Mouse (Mus musculus): ENCODE measurements around the gene Syn3. TPM values are rescaled to one million over a fixed set of nuclear protein-coding genes. Genes with fewer than 3 reads are reported as not detected.

The Syn3 gene
- polyA plus RNA-seq, 1 experiment from 2014 or later = 0.20 TPM

GRCm38 (mm10) chr10:86166854-86167268 lies 331.8 kb downstream of the Syn3 start:
- no peak overlapping the region for H3K4me3 ChIP-seq (replicated peaks)
- no peak overlapping the region for H3K9ac ChIP-seq
- no peaks in the 10 kb centered on the region for H3K36me3 ChIP-seq (replicated peaks)
- ATAC-seq (ENCODE audit: insufficient read depth) = no peak
- H3K9me3 ChIP-seq (replicated peaks) = no peaks in the 10 kb centered on the region
- H3K27ac ChIP-seq (replicated peaks) = 0 out of 2 replicates have a peak overlapping the region, but pooled peaks have one; percentile 33
- no peak overlapping the region for H3K4me2 ChIP-seq
- 3% methylated on average over 4 of the region's 4 CpGs for WGBS (ENCODE audit: insufficient replicate concordance)
- no peaks in the 10 kb centered on the region for H3K27me3 ChIP-seq
- H3K4me1 ChIP-seq (replicated peaks) = peaks cover 6% of the 10 kb centered on the region; the same call in 1 of the 2 replicates

GRCm38 (mm10) chr10:86164098-86164497 lies 334.6 kb downstream of the Syn3 start:
- no peak overlapping the region for H3K4me3 ChIP-seq (replicated peaks)
- H3K36me3 ChIP-seq (replicated peaks) = no peaks in the 10 kb centered on the region
- whole genome bisulfite sequencing (ENCODE audit: insufficient replicate concordance) = 45% methylated on average over 3 of the region's 3 CpGs
- no peak overlapping the region for H3K27ac ChIP-seq (replicated peaks)
- no peak overlapping the region for H3K9ac ChIP-seq
- no peak overlapping the region for H3K4me2 ChIP-seq
- peaks cover 13% of the 10 kb centered on the region for H3K4me1 ChIP-seq (replicated peaks)
- ATAC-seq (ENCODE audit: insufficient read depth) = no peak
- H3K9me3 ChIP-seq (replicated peaks) = no peaks in the 10 kb centered on the region
- H3K27me3 ChIP-seq = no peaks in the 10 kb centered on the region

GRCm38 (mm10) chr10:86161783-86162271 lies 336.9 kb downstream of the Syn3 start:
- ATAC-seq (ENCODE audit: insufficient read depth) = peak; percentile 60
- no peak overlapping the region for H3K4me2 ChIP-seq

GRCm38 (mm10) chr10:86158198-86158899 lies 340.3 kb downstream of the Syn3 start:
- ATAC-seq (ENCODE audit: insufficient read depth) = no peak
- Histone ChIP-seq H3K4me2 (peak overlapping the region; percentile 23; the same call in 1 of the 2 replicates), H3K9ac (no peak overlapping the region), H3K4me3 (replicated peaks) (no peak overlapping the region), H3K4me1 (replicated peaks) (peaks cover 13% of the 10 kb centered on the region), H3K27me3 (no peaks in the 10 kb centered on the region; the same call in 1 of the 2 replicates), H3K9me3 (replicated peaks) (no peaks in the 10 kb centered on the region), H3K27ac (replicated peaks) (no peak overlapping the region), H3K36me3 (replicated peaks) (no peaks in the 10 kb centered on the region)
- 29% methylated on average over 8 of the region's 8 CpGs for WGBS (ENCODE audit: insufficient replicate concordance)

More at GRCm38 (mm10) chr10:86161783-86162271, 336.9 kb downstream of the Syn3 start:
- peaks cover 13% of the 10 kb centered on the region for H3K4me1 ChIP-seq (replicated peaks)
- WGBS (ENCODE audit: insufficient replicate concordance) = 18% methylated on average over 6 of the region's 6 CpGs
- H3K9me3 ChIP-seq (replicated peaks) = no peaks in the 10 kb centered on the region
- no peak overlapping the region for H3K27ac ChIP-seq (replicated peaks)
- no peaks in the 10 kb centered on the region for H3K36me3 ChIP-seq (replicated peaks)
- H3K4me3 ChIP-seq (replicated peaks) = no peak overlapping the region
- H3K27me3 ChIP-seq = no peaks in the 10 kb centered on the region
- no peak overlapping the region for H3K9ac ChIP-seq

- Histone ChIP-seq H3K4me1 (replicated peaks) (no peaks in the 10 kb centered on the region), H3K9me3 (replicated peaks) (no peaks in the 10 kb centered on the region), H3K9ac (no peak overlapping the region), H3K36me3 (replicated peaks) (no peaks in the 10 kb centered on the region), H3K27me3 (no peaks in the 10 kb centered on the region; the same call in 1 of the 2 replicates), H3K4me2 (no peak overlapping the region), H3K27ac (replicated peaks) (no peak overlapping the region), H3K4me3 (replicated peaks) (no peak overlapping the region)
- WGBS (ENCODE audit: insufficient replicate concordance) = 53% methylated on average over 3 of the region's 3 CpGs
- no peak for ATAC-seq (ENCODE audit: insufficient read depth)
Measured at GRCm38 (mm10) chr10:86155344-86155743, 343.4 kb downstream of the Syn3 start.

- no peaks in the 10 kb centered on the region for H3K9me3 ChIP-seq (replicated peaks)
- H3K27ac ChIP-seq (replicated peaks) = no peak overlapping the region
- no peaks in the 10 kb centered on the region; the same call in 1 of the 2 replicates for H3K27me3 ChIP-seq
- no peak for ATAC-seq (ENCODE audit: insufficient read depth)
- no peak overlapping the region for H3K4me3 ChIP-seq (replicated peaks)
- no peak overlapping the region for H3K4me2 ChIP-seq
- no peak overlapping the region for H3K9ac ChIP-seq
- H3K36me3 ChIP-seq (replicated peaks) = no peaks in the 10 kb centered on the region
- no peaks in the 10 kb centered on the region for H3K4me1 ChIP-seq (replicated peaks)
Measured at GRCm38 (mm10) chr10:86153221-86153620, 345.5 kb downstream of the Syn3 start.

- no peak overlapping the region for H3K4me2 ChIP-seq
- no peaks in the 10 kb centered on the region for H3K9me3 ChIP-seq (replicated peaks)
- H3K4me1 ChIP-seq (replicated peaks) = no peaks in the 10 kb centered on the region
- WGBS (ENCODE audit: insufficient replicate concordance) = 72% methylated on average over 5 of the region's 5 CpGs
- H3K27ac ChIP-seq (replicated peaks) = no peak overlapping the region
- no peaks in the 10 kb centered on the region for H3K36me3 ChIP-seq (replicated peaks)
- no peak overlapping the region for H3K4me3 ChIP-seq (replicated peaks)
- ATAC-seq (ENCODE audit: insufficient read depth) = no peak
- H3K9ac ChIP-seq = no peak overlapping the region
- no peaks in the 10 kb centered on the region; the same call in 1 of the 2 replicates for H3K27me3 ChIP-seq
Measured at GRCm38 (mm10) chr10:86151357-86151756, 347.3 kb downstream of the Syn3 start.

- Histone ChIP-seq H3K9me3 (replicated peaks) (no peaks in the 10 kb centered on the region), H3K4me2 (no peak overlapping the region), H3K9ac (no peak overlapping the region), H3K4me1 (replicated peaks) (no peaks in the 10 kb centered on the region), H3K27ac (replicated peaks) (no peak overlapping the region), H3K27me3 (no peaks in the 10 kb centered on the region; the same call in 1 of the 2 replicates), H3K4me3 (replicated peaks) (no peak overlapping the region), H3K36me3 (replicated peaks) (no peaks in the 10 kb centered on the region)
- WGBS (ENCODE audit: insufficient replicate concordance) = 28% methylated on average over 1 of the region's 1 CpGs
- no peak for ATAC-seq (ENCODE audit: insufficient read depth)
Measured at GRCm38 (mm10) chr10:86150076-86150475, 348.6 kb downstream of the Syn3 start.

- H3K27ac ChIP-seq (replicated peaks) = no peak overlapping the region
- H3K36me3 ChIP-seq (replicated peaks) = no peaks in the 10 kb centered on the region
- H3K4me3 ChIP-seq (replicated peaks) = no peak overlapping the region
- H3K4me1 ChIP-seq (replicated peaks) = no peaks in the 10 kb centered on the region
- WGBS (ENCODE audit: insufficient replicate concordance) = 56% methylated on average over 3 of the region's 3 CpGs
- ATAC-seq (ENCODE audit: insufficient read depth) = no peak
- H3K27me3 ChIP-seq = no peaks in the 10 kb centered on the region; the same call in 1 of the 2 replicates
- H3K4me2 ChIP-seq = no peak overlapping the region
- H3K9me3 ChIP-seq (replicated peaks) = no peaks in the 10 kb centered on the region
- H3K9ac ChIP-seq = no peak overlapping the region
Measured at GRCm38 (mm10) chr10:86149029-86149818, 349.5 kb downstream of the Syn3 start.

GRCm38 (mm10) chr10:86139061-86139681 lies 359.5 kb downstream of the Syn3 start:
- no peaks in the 10 kb centered on the region for H3K4me1 ChIP-seq (replicated peaks)

More at GRCm38 (mm10) chr10:86139061-86139681, 359.5 kb downstream of the Syn3 start:
- H3K27me3 ChIP-seq = no peaks in the 10 kb centered on the region
- 24% methylated on average over 8 of the region's 8 CpGs for WGBS (ENCODE audit: insufficient replicate concordance)
- no peak for ATAC-seq (ENCODE audit: insufficient read depth)
- H3K4me2 ChIP-seq = no peak overlapping the region
- H3K27ac ChIP-seq (replicated peaks) = no peak overlapping the region
- H3K9ac ChIP-seq = no peak overlapping the region
- no peaks in the 10 kb centered on the region for H3K36me3 ChIP-seq (replicated peaks)
- H3K9me3 ChIP-seq (replicated peaks) = no peaks in the 10 kb centered on the region
- H3K4me3 ChIP-seq (replicated peaks) = no peak overlapping the region
